13 mouse cellular contexts compared by ENCODE assay signal in genomic region chr19:20437043-20437442, GRCm38 (mm10). TPM values are rescaled to one million over a fixed set of nuclear protein-coding genes. Genes with fewer than 3 reads are reported as not detected.
DNase-seq lines count a peak whose midpoint lies in the region; ATAC-seq and TF ChIP-seq lines count a peak whose summit lies in the region.
"Had no signal": no experiment of that assay in that cellular context is flagged by ENCODE, and none has a peak within 500 bp of the region (broad histone marks: within the 10 kb centered on the region; RNA-seq: fewer than 3 reads in every experiment).

No protein-coding gene starts in this region.

- no peak overlapping the region for H3K27ac ChIP-seq in gastrocnemius, adult 2 months
- H3K27ac ChIP-seq in lung, embryonic 14.5 days (ENCODE audit: low read depth) = no peak overlapping the region
- H3K27ac ChIP-seq in midbrain, embryonic 11.5 days (ENCODE audit: low read depth, low read length) = no peak overlapping the region
- no peak overlapping the region for H3K27ac ChIP-seq in forebrain, embryonic 14.5 days (ENCODE audit: low read depth, low read length)
- H3K27ac ChIP-seq: layer of hippocampus, adult 2 months; liver, embryonic 14.5 days; neural tube, embryonic 12.5 days had no signal

- no peak for ATAC-seq in lung, embryonic 14.5 days (ENCODE audit: insufficient read depth)
- no peak for ATAC-seq in midbrain, embryonic 11.5 days (ENCODE audit: low FRiP score)
- ATAC-seq in forebrain, embryonic 14.5 days = no peak

- no peak overlapping the region for H3K4me3 ChIP-seq in gastrocnemius, adult 2 months
- no peak overlapping the region for H3K4me3 ChIP-seq in lung, embryonic 14.5 days (ENCODE audit: low read depth, low read length)
- no peak overlapping the region for H3K4me3 ChIP-seq in midbrain, embryonic 11.5 days (ENCODE audit: low read depth, low read length)
- no peak overlapping the region for H3K4me3 ChIP-seq in forebrain, embryonic 14.5 days (ENCODE audit: low read depth, low read length)
- H3K4me3 ChIP-seq: layer of hippocampus, adult 2 months; neural tube, embryonic 12.5 days had no signal

- H3K27me3 ChIP-seq in lung, embryonic 14.5 days (ENCODE audit: insufficient read depth, low read length) = no peaks in the 10 kb centered on the region
- no peaks in the 10 kb centered on the region for H3K27me3 ChIP-seq in midbrain, embryonic 11.5 days (ENCODE audit: control insufficient read depth, insufficient read depth, low read length)
- no peaks in the 10 kb centered on the region for H3K27me3 ChIP-seq in forebrain, embryonic 14.5 days (replicated peaks; ENCODE audit: control insufficient read depth, insufficient read depth, low read length)
- H3K27me3 ChIP-seq: neural tube, embryonic 12.5 days had no signal

- no peak for TF ChIP-seq CTCF in gastrocnemius, adult 2 months (IDR thresholded peaks at IDR 0.05)
- TF ChIP-seq CTCF in lung, embryonic 14.5 days (IDR thresholded peaks at IDR 0.05; ENCODE audit: low read depth) = peak; percentile 14; the same call in 1 of the 2 replicates

- no peak overlapping the region for H3K9ac ChIP-seq in lung, embryonic 14.5 days
- H3K9ac ChIP-seq in midbrain, embryonic 11.5 days (ENCODE audit: low read length) = no peak overlapping the region
- no peak overlapping the region for H3K9ac ChIP-seq in forebrain, embryonic 14.5 days (ENCODE audit: low read length)
- H3K9ac ChIP-seq: liver, embryonic 14.5 days; neural tube, embryonic 12.5 days had no signal

- intact Hi-C loops in gastrocnemius, adult 2 months (cut with DNase I) = no loop called here
- intact Hi-C loops in left cerebral cortex, postnatal 4 days (cut with DNase I) = loop anchor here (5.0 kb wide), 1 partner anchor 75 kb away; no protein-coding TSS in a partner anchor

- WGBS in lung, embryonic 14.5 days = 43% methylated on average over 5 of the region's 5 CpGs
- WGBS in midbrain, embryonic 11.5 days = 63% methylated on average over 5 of the region's 5 CpGs
- 65% methylated on average over 5 of the region's 5 CpGs for WGBS in forebrain, embryonic 14.5 days

- H3K4me1 ChIP-seq in lung, embryonic 14.5 days (ENCODE audit: insufficient read depth) = no peaks in the 10 kb centered on the region
- H3K4me1 ChIP-seq in midbrain, embryonic 11.5 days (ENCODE audit: control insufficient read depth, insufficient read depth, low read length) = no peaks in the 10 kb centered on the region
- no peaks in the 10 kb centered on the region for H3K4me1 ChIP-seq in forebrain, embryonic 14.5 days (ENCODE audit: control insufficient read depth, insufficient read depth, low read length)
- H3K4me1 ChIP-seq: neural tube, embryonic 12.5 days had no signal

- H3K36me3 ChIP-seq in lung, embryonic 14.5 days (ENCODE audit: insufficient read depth) = no peaks in the 10 kb centered on the region
- H3K36me3 ChIP-seq in midbrain, embryonic 11.5 days (ENCODE audit: control insufficient read depth, insufficient read depth, low read length) = no peaks in the 10 kb centered on the region
- H3K36me3 ChIP-seq in forebrain, embryonic 14.5 days (ENCODE audit: control insufficient read depth, insufficient read depth, low read length) = no peaks in the 10 kb centered on the region
- H3K36me3 ChIP-seq: neural tube, embryonic 12.5 days had no signal

- H3K4me2 ChIP-seq in lung, embryonic 14.5 days = no peak overlapping the region
- H3K4me2 ChIP-seq in midbrain, embryonic 11.5 days = no peak overlapping the region
- H3K4me2 ChIP-seq in forebrain, embryonic 14.5 days (ENCODE audit: low read length) = no peak overlapping the region
- H3K4me2 ChIP-seq: neural tube, embryonic 12.5 days had no signal

- peak; percentile 46 for DNase-seq in gastrocnemius, adult 2 months
- DNase-seq in gastrocnemius, adult 18-20 months (ENCODE audit: low spot score) = no peak
- peak; percentile 34 for DNase-seq in left cerebral cortex, postnatal 4 days
- no peak for DNase-seq in left cerebral cortex, adult 18-20 months (ENCODE audit: low spot score in 2 of 2)
- peak; percentile 61 for DNase-seq in 416B (ENCODE audit: low read depth)
- peak; percentile 20 for DNase-seq in lung, embryonic 14.5 days
- no peak for DNase-seq in midbrain, embryonic 11.5 days (ENCODE audit: low spot score, missing footprints)
- no peak for DNase-seq in forebrain, embryonic 14.5 days (ENCODE audit: low spot score)
- DNase-seq: adrenal gland, adult 2 months; kidney, adult 11 months had no signal

- H3K9me3 ChIP-seq in lung, embryonic 14.5 days (ENCODE audit: low read depth, low read length) = no peaks in the 10 kb centered on the region
- no peaks in the 10 kb centered on the region for H3K9me3 ChIP-seq in midbrain, embryonic 11.5 days (ENCODE audit: control insufficient read depth, low read length)
- H3K9me3 ChIP-seq in forebrain, embryonic 14.5 days (replicated peaks; ENCODE audit: control insufficient read depth, low read length) = no peaks in the 10 kb centered on the region
- H3K9me3 ChIP-seq: neural tube, embryonic 12.5 days had no signal

RNA-seq across cellular contexts. Expression of gene Anxa1, which starts 46.3 kb away (rescaled TPM):
- total RNA-seq in gastrocnemius, adult 2 months (2021) = 10 to 100 TPM; 12.0 to 19.1 TPM
- 10 to 100 TPM; 10.5 to 21.5 TPM for total RNA-seq in gastrocnemius, adult 18-20 months (2021)
- 1 to 10 TPM; 3.5 to 5.7 TPM for total RNA-seq in left cerebral cortex, postnatal 4 days (2021)
- total RNA-seq in left cerebral cortex, adult 18-20 months (2021) = 1 to 10 TPM; 2.4 to 2.6 TPM
- 91.5 and 111 TPM in 2 replicates for polyA plus RNA-seq in lung, embryonic 14.5 days (2014; fragmentation: Nextera tagmentation; extraction: Ambion mirVana)
- 2.6 and 3.7 TPM in 2 replicates for polyA plus RNA-seq in midbrain, embryonic 11.5 days (2014; fragmentation: Nextera tagmentation; extraction: Ambion mirVana)
- polyA plus RNA-seq in forebrain, embryonic 14.5 days (2014; fragmentation: Nextera tagmentation; extraction: Ambion mirVana) = 4.9 and 7.8 TPM in 2 replicates

RNA-seq across cellular contexts. Expression of gene Aldh1a1, which starts 55.5 kb away (rescaled TPM):
- 100 to 1,000 TPM in 1 of 2 experiments, 10 to 100 TPM in 1; 86.6 to 180 TPM for total RNA-seq in gastrocnemius, adult 2 months (2021)
- total RNA-seq in gastrocnemius, adult 18-20 months (2021) = 100 to 1,000 TPM; 164 to 219 TPM
- total RNA-seq in left cerebral cortex, postnatal 4 days (2021) = 10 to 100 TPM in 1 of 2 experiments, 1 to 10 TPM in 1; 9.8 to 10.5 TPM
- 10 to 100 TPM; 34.4 to 54.5 TPM for total RNA-seq in left cerebral cortex, adult 18-20 months (2021)
- 19.2 TPM in 2 replicates for polyA plus RNA-seq in lung, embryonic 14.5 days (2014; fragmentation: Nextera tagmentation; extraction: Ambion mirVana)
- 0.33 and 0.81 TPM in 2 replicates for polyA plus RNA-seq in midbrain, embryonic 11.5 days (2014; fragmentation: Nextera tagmentation; extraction: Ambion mirVana)
- polyA plus RNA-seq in forebrain, embryonic 14.5 days (2014; fragmentation: Nextera tagmentation; extraction: Ambion mirVana) = 0.36 and 0.72 TPM in 2 replicates

Comparison
In these comparisons a context has a peak if more than half of its experiments do, and no peak if none do; other contexts are left out.
1. DNase-seq: peak in gastrocnemius, adult 2 months (single experiment), left cerebral cortex, postnatal 4 days (single experiment), 416B (single experiment) and lung, embryonic 14.5 days (single experiment); none in gastrocnemius, adult 18-20 months (single experiment), left cerebral cortex, adult 18-20 months (0 of 2), midbrain, embryonic 11.5 days (single experiment) and forebrain, embryonic 14.5 days (single experiment).